Mouse (Mus musculus) B cell, adult 62 days (primary cell): ENCODE measurements around the gene Olfr135. TPM values are rescaled to one million over a fixed set of nuclear protein-coding genes. Genes with fewer than 3 reads are reported as not detected.

Experiments
- total RNA-seq: library from RNA; stranded (reverse); gene quantifications from 4 replicates; pipeline ENCODE4 v1.2.4, GENCODE M21; 2023

The Olfr135 gene
- total RNA-seq, result not detected in 4 replicates

GRCm38 (mm10) chr17:38204035-38204434 is at the start of gene Olfr135:
Olfr135 (plus strand) TSS chr17:38204335.

DNA sequence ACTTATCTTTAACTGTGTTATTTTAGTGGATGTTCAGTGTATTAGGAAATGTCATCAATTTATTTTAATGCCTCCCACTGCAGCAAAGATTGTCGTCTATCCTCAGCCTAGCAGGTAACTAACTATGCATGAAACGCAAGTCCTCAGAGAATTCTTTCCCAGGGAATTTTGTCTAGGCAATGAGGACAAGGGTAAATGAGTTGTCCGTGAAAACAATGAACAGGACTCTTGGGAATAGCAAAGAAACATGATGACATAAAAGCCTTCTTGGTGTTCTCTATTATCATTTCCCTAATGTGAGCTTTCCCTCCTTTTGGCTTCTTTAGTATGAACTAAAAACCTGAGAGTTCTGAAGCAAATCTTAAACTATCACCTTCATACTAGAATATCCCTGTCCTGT is 33.0 kb upstream of the Olfr135 start, which contains the start of gene Olfr134:
Gene Olfr134, plus strand, starts transcription at position 301 of the 400 bp plus-strand sequence.

Other genes with a start within 250 kb of the Olfr135 start
- gene Olfr129, start 144.3 kb upstream of the Olfr135 start, total RNA-seq, result not detected in 4 replicates
- gene Olfr130, start 140.4 kb upstream of the Olfr135 start, total RNA-seq, result not detected in 4 replicates
- not detected in 4 replicates for gene Olfr131, start 115.6 kb upstream of the Olfr135 start, total RNA-seq
- not detected in 4 replicates for gene Olfr132, start 69.8 kb upstream of the Olfr135 start, total RNA-seq
- gene Olfr133, start 59.1 kb upstream of the Olfr135 start, total RNA-seq, result not detected in 4 replicates
- not detected in 4 replicates for gene Olfr134, start 32.9 kb upstream of the Olfr135 start, total RNA-seq
- gene Olfr138, start 56.7 kb downstream of the Olfr135 start, total RNA-seq, result not detected in 4 replicates
- not detected in 4 replicates for gene Olfr137, start 103.2 kb downstream of the Olfr135 start, total RNA-seq
- gene Olfr136, start 125.5 kb downstream of the Olfr135 start, total RNA-seq, result not detected in 4 replicates
- gene Esp36, start 215.8 kb downstream of the Olfr135 start, total RNA-seq, result not detected in 4 replicates